18 mouse cellular contexts compared by ENCODE assay signal in genomic region chr8:61789289-61789688, GRCm38 (mm10).
DNase-seq lines count a peak whose midpoint lies in the region; ATAC-seq and TF ChIP-seq lines count a peak whose summit lies in the region.
"Had no signal": no experiment of that assay in that cellular context is flagged by ENCODE, and none has a peak within 500 bp of the region (broad histone marks: within the 10 kb centered on the region; RNA-seq: fewer than 3 reads in every experiment).

No protein-coding gene starts in this region.

- TF ChIP-seq POLR2A in MEL (IDR thresholded peaks at IDR 0.05; ENCODE audit: control insufficient read depth in 1 of 2, insufficient read depth in 1 of 2, low read depth in 1 of 2, low read length in 2 of 2, poor library complexity in 1 of 2): no peak

- ATAC-seq in megakaryocyte progenitor cell, adult 5-6 weeks (replicated peaks; ENCODE audit: poor library complexity): peak; percentile 34; the same call in 1 of the 2 replicates
- ATAC-seq: forebrain, embryonic 13.5 days; forebrain, embryonic 16.5 days had no signal

- no peak overlapping the region for H3K27ac ChIP-seq in MEL (ENCODE audit: control insufficient read depth, low read depth, low read length)
- H3K27ac ChIP-seq: embryonic facial prominence, embryonic 10.5 days; embryonic facial prominence, embryonic 12.5 days; forebrain, embryonic 13.5 days had no signal

- H3K36me3 ChIP-seq in MEL (ENCODE audit: control insufficient read depth in 1 of 2, insufficient read depth in 2 of 2, low read length in 2 of 2): no peaks in the 10 kb centered on the region
- H3K36me3 ChIP-seq: embryonic facial prominence, embryonic 10.5 days; embryonic facial prominence, embryonic 12.5 days had no signal

- H3K4me3 ChIP-seq in MEL (ENCODE audit: control insufficient read depth in 1 of 2, insufficient read depth in 1 of 2, low read depth in 2 of 2, low read length in 2 of 2): no peak overlapping the region
- H3K4me3 ChIP-seq: embryonic facial prominence, embryonic 10.5 days; embryonic facial prominence, embryonic 12.5 days; forebrain, embryonic 13.5 days had no signal

- no peaks in the 10 kb centered on the region for H3K27me3 ChIP-seq in MEL (ENCODE audit: control insufficient read depth in 1 of 2, insufficient read depth in 2 of 2, low read length in 2 of 2)
- H3K27me3 ChIP-seq: embryonic facial prominence, embryonic 12.5 days; forebrain, embryonic 13.5 days had no signal

- no peak overlapping the region for H3K9ac ChIP-seq in MEL (ENCODE audit: control insufficient read depth, low read depth, low read length, poor library complexity, severe bottlenecking)
- H3K9ac ChIP-seq: embryonic facial prominence, embryonic 12.5 days; forebrain, embryonic 13.5 days had no signal

- no peaks in the 10 kb centered on the region for H3K4me1 ChIP-seq in MEL (ENCODE audit: control insufficient read depth in 1 of 2, insufficient read depth in 2 of 2, low read length in 2 of 2)
- H3K4me1 ChIP-seq: embryonic facial prominence, embryonic 10.5 days; embryonic facial prominence, embryonic 12.5 days; forebrain, embryonic 13.5 days had no signal

- TF ChIP-seq EP300 in MEL (IDR thresholded peaks at IDR 0.05; ENCODE audit: low read depth in 1 of 2, low read length in 2 of 2): no peak

- no peaks in the 10 kb centered on the region for H3K9me3 ChIP-seq in MEL (replicated peaks; ENCODE audit: insufficient read depth, low read length)
- H3K9me3 ChIP-seq: embryonic facial prominence, embryonic 10.5 days; embryonic facial prominence, embryonic 12.5 days; forebrain, embryonic 13.5 days had no signal

- no peak for TF ChIP-seq CTCF in MEL (IDR thresholded peaks at IDR 0.05 in 2 of 3, conservative IDR thresholded peaks at IDR 0.05 in 1 of 3; ENCODE audit: control insufficient read depth in 1 of 3, insufficient read depth in 1 of 3, low read depth in 2 of 3, low read length in 3 of 3, poor library complexity in 1 of 3, severe bottlenecking in 1 of 3)

- intact Hi-C loops in heart, postnatal 14 days (cut with DNase I): no loop called here

- DNase-seq in MEL (ENCODE audit: low read depth, low spot score) (peak; percentile 20), MEL-GATA-1-ER (ENCODE audit: extremely low read depth, low read depth) (peak; percentile 55)
- DNase-seq in lung, postnatal 4 days: no peak
- DNase-seq in heart, postnatal 14 days: no peak
- DNase-seq: adrenal gland, adult 2 months; adrenal gland, postnatal 10 days; adrenal gland, postnatal 25 days; cerebellum, adult 11 months; cerebellum, adult 18-20 months; cerebellum, adult 8-10 months; cerebellum, adult 9-11 months; cerebellum, postnatal 14 days; cerebellum, postnatal 36 days had no signal

- no peak for TF ChIP-seq RAD21 in MEL (IDR thresholded peaks at IDR 0.05; ENCODE audit: low read depth, low read length)

- H3K79me2 ChIP-seq in MEL (ENCODE audit: control insufficient read depth, insufficient read depth, low read length, poor library complexity): no peaks in the 10 kb centered on the region

TF ChIP-seq in MEL, 35 proteins besides CTCF, POLR2A, EP300 and RAD21:
- TF ChIP-seq E2F4 (IDR thresholded peaks at IDR 0.05; ENCODE audit: borderline replicate concordance, low read depth, low read length): no peak
- TF ChIP-seq NRF1 (IDR thresholded peaks at IDR 0.05; ENCODE audit: insufficient read depth, low read depth, low read length, poor library complexity, severe bottlenecking): peak; percentile 46; the same call in 1 of the 2 replicates
- peak; percentile 16; the same call in 1 of the 2 replicates for TF ChIP-seq TCF12 (IDR thresholded peaks at IDR 0.05; ENCODE audit: low read depth, low read length)

Comparison
In these comparisons a context has a peak if more than half of its experiments do, and no peak if none do; other contexts are left out.
1. DNase-seq: peak in MEL (single experiment) and MEL-GATA-1-ER (single experiment); none in lung, postnatal 4 days (0 of 2) and heart, postnatal 14 days (0 of 2).